Mouse (Mus musculus) liver, embryonic 18 days (tissue): ENCODE data around the gene Gm10188. TPM values are rescaled to one million over a fixed set of nuclear protein-coding genes. Genes with fewer than 3 reads are reported as not detected.

ENCODE experiments used
- polyA plus RNA-seq: library from polyadenylated mRNA; depleted of rRNA; stranded (reverse); fragments of >200 nt; gene quantifications from 2 replicates; pipeline ENCODE4 v1.2.3, GENCODE M21; 2012; rRNA removed

The Gm10188 gene
- polyA plus RNA-seq: not detected in 2 replicates

DNA sequence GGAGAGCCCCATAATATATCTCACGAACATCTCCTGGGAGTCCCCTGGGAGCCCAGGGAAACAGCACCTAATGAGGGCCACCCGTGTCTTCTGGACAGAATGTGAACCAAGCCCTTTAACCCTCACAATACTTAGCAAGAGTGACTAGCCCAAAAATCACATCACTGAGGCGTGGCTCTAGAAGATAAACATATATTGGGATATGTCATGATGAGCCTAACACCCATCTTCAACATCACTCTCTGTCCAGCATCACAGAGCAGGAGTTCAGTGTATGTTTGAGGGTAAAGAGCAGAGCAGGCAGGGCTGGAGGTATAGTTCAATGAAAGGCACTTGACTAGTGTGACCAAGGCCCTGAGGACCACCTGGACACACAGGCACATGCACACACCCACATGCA, at the start of gene Gm10188:
Gene Gm10188 (minus strand): TSS at position 101 of the 400 bp plus-strand sequence.

DNA sequence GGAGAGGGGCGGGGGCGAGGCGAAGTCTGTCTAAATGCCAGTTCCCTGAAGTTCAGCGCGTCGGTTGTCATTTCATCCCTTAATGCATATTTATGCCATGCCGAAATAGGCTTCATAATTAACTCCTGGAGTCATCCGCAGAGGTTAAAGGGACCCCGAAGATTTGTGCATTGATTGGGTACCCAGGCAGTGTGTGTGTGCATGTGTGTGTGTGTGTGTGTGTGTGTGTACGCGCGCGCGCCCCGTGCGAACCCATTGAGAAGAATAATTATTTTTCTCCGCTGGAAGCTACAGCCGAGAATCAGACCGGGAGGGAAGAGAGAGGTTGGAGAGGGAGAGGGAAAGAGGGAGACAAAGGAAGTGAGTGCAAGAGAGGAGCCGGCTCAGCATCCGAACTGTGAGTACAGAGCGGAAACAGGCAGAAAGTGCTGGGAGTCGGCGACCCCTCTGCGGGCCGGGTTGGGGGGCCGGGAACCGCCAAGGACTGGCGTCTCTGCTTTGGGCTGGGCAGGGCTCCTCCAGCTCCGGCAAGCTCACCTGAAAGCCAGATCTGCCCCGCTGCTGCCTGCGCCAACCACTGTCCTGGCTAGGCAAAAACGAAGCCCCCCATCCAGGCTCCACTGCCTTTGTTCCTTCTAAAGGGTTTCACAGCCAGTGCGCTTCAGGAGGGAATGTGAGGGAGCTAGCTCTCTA, 38.3 kb downstream of the Gm10188 start, which contains the start of the genes Lemd1 and AC124108.1:
Gene Lemd1 (plus strand): TSS at position 339 of the 693 bp plus-strand sequence.
Gene AC124108.1 (plus strand): TSS at position 365 of the 693 bp plus-strand sequence.

Other genes with a start within 250 kb of the Gm10188 start
- 9.7 and 10.7 TPM in 2 replicates for gene Elk4, start 222.2 kb downstream of the Gm10188 start, polyA plus RNA-seq
- gene Mfsd4a, start 161.7 kb downstream of the Gm10188 start, polyA plus RNA-seq: 0.14 and 0.16 TPM in 2 replicates
- gene Cdk18, start 90.1 kb downstream of the Gm10188 start, polyA plus RNA-seq: 3.4 and 3.5 TPM in 2 replicates
- not detected in 2 replicates for gene Lemd1, start 38.3 kb downstream of the Gm10188 start, polyA plus RNA-seq
- not detected in 2 replicates for gene AC124108.1, start 38.3 kb downstream of the Gm10188 start, polyA plus RNA-seq
- gene Klhdc8a, start 68.9 kb upstream of the Gm10188 start, polyA plus RNA-seq: 0.27 and 0.36 TPM in 2 replicates
- 3.1 and 3.7 TPM in 2 replicates for gene Nuak2, start 86.4 kb upstream of the Gm10188 start, polyA plus RNA-seq
- gene Tmcc2, start 161.5 kb upstream of the Gm10188 start, polyA plus RNA-seq: 152 and 195 TPM in 2 replicates
- gene Dstyk, start 187.8 kb upstream of the Gm10188 start, polyA plus RNA-seq: 3.3 and 3.7 TPM in 2 replicates
- 12.8 and 14.2 TPM in 2 replicates for gene Rbbp5, start 247.6 kb upstream of the Gm10188 start, polyA plus RNA-seq